Mouse (Mus musculus): ENCODE measurements around the gene Sympk.

Gene Sympk

DNA sequence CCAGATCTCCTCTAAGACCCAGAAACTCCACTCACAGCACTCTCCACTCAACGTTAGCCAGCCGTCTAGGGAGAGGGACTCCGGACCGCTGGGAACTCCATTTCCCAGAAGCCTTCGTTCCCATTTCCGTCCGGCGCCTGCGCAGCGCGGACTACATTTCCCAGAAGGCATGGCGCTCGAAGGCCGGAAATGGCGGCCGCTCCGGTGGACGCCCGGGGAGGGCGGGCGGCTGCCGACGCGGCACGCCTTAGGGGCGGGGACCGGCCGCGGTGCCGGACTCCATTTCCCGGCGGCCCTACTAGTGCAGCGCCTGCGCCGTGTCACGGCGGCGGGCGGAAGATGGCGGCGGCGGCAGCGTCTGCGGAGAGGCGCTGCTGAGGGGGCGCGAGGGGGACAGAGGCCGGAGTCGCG lies at the start of gene Sympk:
Sympk (plus strand) TSS at position 282 of the 411 bp plus-strand sequence.
- DNase-seq (ENCODE audit: low read depth, low spot score) = peak; percentile 96

DNA sequence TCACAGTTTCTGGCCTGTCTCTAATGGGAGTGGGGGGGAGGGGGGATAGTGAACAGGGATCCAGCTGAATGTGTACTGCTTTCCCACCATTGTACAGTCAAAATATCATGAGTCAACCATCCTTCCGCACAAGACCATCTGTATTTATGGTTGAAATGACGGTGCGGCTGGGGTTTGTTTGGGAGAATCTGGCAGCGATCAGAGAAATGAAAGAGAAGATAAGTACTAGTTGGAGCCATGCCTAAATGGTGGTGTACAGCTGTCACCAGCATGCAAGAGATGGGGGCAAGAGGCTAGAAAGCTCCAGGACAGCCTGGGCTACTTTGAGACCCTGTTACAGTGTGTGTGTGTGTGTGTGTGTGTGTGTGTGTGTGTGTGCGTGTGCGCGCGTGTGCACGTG lies 45.8 kb upstream of the Sympk start:
- DNase-seq (ENCODE audit: low read depth, low spot score) = no peak

DNA sequence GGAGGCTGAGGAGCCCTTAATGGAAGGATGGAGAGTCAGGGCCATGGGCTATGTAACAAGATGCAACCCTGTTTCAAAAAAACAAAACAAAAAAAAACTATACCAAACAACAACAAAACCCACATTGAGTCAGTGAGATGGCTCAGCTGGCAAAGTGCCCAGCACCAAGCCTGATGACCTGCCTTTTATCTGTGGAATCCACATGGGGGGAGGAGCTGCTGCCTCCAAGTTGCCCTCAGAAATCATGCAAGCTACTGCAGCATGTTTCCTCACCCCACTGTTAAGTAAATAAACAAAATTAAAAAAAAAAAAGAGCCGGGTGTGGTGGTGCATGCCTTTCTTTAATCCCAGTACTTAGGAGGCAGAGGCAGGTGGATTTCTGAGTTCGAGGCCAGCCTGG lies 37.7 kb upstream of the Sympk start:
- no peak for DNase-seq (ENCODE audit: low read depth, low spot score)

DNA sequence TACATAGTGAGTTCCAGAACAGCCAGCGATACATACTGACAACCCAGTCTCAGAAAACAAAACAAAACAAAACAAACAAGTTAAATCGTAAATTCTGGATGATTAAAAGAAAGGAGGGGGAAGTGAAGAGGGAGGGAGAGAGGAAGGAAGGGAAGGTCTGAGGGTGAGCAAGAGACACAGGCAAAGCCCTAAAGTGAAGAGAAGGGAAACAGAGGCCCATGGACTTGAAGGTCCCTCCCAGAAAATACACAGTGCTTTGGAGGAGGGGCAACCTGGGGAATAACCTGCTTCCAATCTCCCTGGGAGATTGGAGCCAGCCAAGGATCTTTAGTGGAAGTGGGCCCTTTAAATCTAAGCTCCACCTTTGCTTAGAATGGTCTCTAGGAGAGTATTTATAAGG lies 37.1 kb upstream of the Sympk start, which contains the start of gene Nanos2:
Nanos2 (plus strand) TSS at position 301 of the 400 bp plus-strand sequence.
- DNase-seq (ENCODE audit: low read depth, low spot score) = no peak

DNA sequence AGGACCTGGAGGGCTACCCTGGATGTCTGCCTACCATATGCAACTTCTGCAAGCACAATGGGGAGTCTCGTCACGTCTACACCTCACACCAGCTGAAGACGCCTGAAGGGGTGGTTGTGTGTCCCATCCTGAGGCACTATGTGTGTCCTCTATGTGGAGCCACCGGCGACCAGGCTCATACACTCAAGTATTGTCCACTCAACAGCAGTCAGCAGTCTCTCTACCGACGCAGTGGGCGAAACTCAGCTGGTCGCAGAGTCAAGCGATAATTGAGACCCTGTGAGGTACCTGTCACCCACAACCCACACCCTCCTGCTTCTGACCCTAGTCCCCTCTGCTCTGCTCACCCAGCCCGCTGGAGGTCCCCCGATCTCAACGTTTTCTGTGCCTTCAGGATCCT lies 36.4 kb upstream of the Sympk start:
- no peak for DNase-seq (ENCODE audit: low read depth, low spot score)

DNA sequence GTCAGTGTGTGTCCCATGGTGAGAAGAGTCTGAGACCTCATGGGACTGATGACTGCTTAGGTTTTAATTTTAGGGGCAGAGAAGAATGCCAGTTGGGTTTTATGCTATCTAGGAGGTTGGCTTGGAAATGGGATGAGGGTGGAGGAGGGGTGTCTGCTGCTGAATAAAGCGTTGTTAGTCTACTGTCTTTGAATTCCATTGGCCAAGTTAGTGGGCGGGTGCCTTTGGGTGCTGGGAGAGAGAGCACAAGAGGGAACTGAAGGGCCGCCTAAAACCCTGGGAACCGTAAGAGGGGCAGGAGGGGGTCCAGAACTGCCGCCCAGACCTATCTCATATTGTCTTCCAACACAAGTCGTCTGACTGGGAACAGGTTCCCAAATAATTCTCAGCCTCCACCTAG lies 35.4 kb upstream of the Sympk start:
- no peak for DNase-seq (ENCODE audit: low read depth, low spot score)

DNA sequence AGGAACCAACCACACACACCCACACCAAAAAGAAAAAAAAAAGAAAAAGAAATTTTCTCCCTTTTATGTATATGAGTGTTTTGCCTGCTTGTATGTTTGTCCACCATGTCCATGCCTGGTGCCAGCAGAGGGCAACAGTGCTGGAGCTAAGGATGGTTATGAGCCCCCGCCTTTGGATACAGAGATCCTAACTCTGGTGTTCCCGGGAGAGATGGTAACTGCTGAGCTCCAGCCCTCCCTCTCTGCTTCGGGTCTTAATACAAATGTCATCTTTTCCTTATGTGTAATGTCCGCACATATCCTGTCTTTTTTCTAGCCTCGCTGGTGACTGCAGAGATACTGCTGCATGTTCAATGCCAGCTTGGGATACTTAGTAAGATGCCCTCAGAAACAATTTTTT lies 34.2 kb upstream of the Sympk start:
- no peak for DNase-seq (ENCODE audit: low read depth, low spot score)

DNA sequence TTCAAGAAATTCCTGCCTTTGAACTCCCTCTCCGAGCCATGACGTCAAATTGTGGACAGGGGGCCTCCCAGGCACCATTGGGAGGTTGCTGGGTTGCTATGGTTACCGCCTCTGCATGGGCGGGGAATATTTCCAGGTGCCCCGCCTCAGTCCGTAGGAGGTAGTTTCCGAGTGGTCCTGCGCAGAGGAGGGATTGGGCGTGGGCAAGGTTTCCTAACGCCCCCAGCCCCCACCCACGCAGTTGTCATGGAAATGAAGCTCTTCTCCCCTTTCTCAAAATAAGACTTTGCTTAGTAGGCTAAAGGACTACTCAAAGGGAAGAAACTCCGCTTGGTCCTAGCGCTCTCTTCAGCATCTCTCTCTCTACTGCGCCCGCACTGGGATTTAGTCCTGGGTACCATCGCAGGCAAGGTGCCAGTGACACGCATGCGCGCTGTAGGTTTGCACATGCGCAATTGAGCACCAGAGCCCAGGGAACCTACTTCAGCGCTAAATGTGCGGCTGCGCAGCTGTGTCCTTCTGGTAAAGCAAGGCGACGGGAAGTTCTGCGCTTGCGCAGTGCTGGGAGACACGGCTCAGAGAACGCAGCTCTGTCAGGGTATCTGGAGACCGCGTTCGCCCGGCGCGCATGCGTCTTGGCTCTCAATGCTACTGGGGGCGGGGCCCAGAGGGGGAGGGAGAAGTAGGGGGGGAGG lies 33.4 kb upstream of the Sympk start, which contains the start of gene Mypop:
Mypop (plus strand) TSS at position 645 of the 695 bp plus-strand sequence.
- DNase-seq (ENCODE audit: low read depth, low spot score) = peak; percentile 100

DNA sequence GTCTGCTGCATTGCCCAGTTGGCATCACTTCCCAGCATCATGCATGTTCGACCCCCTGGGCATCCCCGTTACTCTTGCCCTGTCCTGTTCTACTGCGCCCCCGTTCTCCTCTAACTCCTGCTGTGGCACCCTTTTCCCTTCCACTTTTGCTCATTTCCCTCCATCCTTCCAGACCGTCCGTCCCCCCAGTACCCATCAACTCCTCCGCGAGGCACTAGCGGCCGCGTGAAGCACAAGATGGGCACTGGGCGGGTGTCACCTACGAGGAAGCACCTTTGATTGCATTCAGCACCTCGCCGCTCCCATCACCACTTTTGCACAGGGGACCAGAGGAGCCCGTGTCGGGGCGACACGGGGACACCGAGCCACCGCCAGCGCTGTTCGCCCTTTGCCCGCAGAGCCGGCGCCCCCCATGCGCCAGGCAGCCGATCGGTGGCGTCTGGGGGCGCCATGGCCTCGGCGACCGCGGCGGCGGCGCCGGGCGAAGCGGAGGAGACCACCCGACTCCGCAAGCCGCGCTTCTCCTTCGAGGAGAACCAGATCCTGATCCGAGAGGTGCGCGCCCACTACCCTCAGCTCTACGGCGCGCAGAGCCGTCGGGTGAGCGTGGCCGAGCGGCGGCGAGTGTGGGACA lies 32.4 kb upstream of the Sympk start:
- peak; percentile 28 for DNase-seq (ENCODE audit: low read depth, low spot score)

DNA sequence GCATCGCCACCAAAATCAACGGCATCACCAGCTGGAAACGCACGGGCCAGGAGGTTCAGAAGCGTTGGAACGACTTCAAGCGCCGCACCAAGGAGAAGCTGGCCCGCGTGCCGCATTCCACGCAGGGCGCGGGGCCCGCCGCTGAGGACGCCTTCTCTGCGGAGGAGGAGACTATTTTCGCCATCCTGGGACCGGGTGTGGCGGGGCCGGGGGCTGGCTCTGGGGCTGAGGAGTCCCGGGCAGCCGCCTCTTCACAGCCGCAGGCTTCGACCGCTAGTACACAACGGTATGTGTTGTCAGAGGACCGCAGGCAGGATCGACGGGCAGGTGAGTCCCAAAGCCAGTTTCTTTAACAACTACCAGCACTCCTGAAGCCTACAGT lies 31.9 kb upstream of the Sympk start:
- DNase-seq (ENCODE audit: low read depth, low spot score) = peak; percentile 39

DNA sequence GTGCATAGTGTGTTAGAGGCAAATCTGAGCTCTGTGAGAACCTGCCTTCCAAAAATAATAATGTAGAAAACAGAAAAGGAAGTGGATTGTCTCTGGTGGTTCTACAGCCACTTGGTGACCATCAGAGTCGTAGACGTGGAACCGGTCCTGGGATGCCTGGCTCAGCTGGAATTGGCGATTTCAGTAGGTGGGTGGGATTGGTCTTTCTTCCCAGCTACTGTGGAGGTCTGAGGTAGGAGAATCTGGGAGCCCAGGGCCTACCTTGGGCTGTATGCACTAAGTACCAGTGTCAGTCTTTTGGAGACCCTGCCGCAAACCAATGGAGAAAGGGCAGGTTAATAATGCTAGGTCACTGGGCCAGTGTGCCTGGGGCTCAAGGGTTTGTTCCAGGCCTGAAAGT lies 31.1 kb upstream of the Sympk start:
- no peak for DNase-seq (ENCODE audit: low read depth, low spot score)

DNA sequence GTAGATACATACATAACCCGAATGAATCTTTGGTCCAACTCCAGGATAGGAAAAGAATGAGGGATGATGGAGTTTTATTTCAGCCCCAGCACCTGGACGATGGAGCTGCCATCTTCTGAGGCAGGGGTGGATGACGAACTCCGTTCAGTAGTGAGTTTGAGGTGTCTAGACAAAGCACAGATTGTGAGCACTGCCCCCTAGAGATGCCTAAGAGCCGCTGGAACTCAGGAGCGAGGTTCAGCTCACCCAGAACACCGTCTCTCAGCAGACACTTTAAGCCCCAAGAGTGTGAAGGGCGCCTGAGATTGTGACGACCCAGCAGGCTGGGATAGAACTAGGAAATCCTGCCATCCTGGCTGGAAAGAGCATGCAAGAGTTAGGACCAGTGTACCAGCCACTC lies 25.3 kb upstream of the Sympk start:
- peak; percentile 40 for DNase-seq (ENCODE audit: low read depth, low spot score)

DNA sequence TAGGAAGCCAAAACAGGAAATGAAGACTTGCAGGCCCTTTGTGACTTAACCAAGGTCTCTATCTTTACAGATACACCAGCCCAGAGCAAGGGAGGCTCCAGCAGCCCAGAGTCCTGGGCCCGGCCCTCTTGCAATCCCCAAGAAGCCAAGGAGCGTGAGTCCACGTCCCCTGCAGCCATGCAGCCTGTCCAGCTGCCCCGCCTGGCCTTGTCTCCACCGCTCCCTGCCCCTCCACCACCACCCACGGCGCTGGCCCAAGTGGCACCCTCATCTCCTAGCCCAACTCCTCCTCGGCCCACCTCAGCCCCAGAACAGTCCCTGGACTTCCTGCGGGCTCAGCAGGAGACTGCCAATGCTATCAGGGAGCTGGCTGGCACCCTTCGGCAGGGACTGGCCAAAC lies 23.8 kb upstream of the Sympk start:
- DNase-seq (ENCODE audit: low read depth, low spot score) = no peak

DNA sequence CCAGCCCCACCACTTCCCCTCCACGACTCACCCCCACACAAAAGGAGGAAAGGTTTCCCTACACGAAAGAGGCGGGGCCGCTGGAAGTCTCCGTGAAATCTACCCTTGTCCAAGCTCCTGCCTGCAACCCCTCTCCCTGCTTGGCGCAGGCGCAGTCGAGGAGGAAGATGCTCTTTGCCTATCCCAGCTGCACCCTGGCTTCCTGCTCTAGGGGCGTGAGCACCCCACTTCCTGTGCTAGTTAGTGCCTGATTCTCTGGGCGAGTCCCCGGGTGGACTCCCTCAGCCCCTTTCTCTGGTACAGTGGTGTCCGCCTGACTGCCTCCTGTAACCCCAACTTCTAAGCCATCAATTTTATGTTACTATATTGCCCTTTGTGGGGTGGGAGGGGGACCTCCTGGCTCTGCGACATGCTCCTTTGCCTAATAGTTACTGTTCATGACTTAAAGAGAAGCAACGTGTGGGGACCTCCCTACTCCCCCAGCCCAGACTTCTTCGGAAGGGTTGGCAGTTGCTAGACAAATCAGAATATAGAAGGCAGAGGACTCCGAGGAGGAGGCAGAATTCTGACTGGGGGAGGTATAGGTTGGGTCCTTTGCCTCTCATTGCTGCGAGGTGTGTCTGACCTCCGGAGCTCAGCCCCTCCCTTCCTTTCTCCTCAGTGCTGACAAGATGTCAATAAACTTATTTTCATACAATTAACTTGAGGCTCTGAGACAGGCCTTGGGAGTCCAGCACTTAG lies 22.9 kb upstream of the Sympk start:
- peak; percentile 89 for DNase-seq (ENCODE audit: low read depth, low spot score)

DNA sequence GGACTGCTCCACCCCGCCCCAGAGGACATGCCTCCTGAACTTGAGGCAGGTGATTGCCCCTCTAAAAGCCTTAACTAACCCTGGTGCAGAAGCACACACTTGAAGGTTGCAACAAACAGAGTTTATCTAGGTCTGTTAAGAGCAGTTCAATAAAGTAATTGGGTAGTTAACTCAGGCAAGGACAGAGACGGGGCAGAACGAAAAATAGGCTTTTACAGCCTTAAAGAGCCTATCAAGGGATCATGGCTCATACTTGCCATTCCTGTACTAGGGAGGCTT lies 22.4 kb upstream of the Sympk start:
- DNase-seq (ENCODE audit: low read depth, low spot score) = no peak

DNA sequence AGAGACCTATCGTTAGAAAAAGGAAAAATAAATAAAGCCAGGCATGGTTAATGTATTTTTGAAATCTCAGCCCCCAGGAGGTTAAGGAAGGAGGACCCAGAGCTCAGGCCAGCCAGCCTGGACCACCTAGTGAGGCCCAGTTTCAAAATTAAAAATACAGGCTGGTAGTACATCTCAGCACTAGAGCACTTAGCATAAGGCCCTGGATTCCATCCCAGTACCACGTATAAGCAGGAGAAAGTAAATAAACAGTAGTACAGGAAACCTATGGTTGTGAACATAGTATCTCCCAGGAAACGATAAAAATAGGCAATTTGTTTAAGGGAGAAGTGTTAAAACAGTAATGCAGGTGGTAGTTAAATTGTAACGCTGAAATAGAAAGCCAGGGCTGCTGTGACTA lies 22.1 kb upstream of the Sympk start:
- no peak for DNase-seq (ENCODE audit: low read depth, low spot score)

DNA sequence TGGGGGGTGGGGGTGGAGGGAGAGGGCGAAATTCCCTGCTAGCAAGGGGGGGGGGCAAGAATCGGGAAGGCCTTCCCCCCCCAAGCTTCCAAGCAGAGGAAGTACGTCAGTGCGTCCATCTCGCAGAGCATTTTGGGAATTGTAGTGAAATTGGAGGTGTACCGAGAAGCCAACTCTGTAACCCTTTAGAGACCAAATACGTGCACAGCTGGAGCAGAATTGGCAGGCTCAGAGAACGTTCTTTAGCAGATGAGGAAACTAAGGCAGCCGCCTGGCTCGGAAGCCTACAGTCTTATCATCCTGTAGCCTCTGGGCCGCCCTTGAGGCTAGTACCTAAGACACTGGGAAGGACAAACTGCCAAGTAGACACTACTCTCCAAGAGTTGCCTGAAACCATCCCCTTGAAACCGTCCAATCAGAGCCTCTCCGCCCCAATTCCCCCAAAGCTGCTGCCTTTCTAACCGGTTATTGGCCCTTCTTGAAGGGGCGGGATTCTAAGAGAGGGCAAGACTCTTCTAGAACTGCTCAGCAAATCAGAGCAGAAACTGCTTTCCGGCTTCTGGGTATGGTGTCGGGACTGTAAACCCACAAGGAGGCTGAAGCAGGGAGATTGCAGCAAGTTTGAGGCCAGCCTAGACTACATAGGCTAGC lies 21.2 kb upstream of the Sympk start:
- peak; percentile 98 for DNase-seq (ENCODE audit: low read depth, low spot score)

DNA sequence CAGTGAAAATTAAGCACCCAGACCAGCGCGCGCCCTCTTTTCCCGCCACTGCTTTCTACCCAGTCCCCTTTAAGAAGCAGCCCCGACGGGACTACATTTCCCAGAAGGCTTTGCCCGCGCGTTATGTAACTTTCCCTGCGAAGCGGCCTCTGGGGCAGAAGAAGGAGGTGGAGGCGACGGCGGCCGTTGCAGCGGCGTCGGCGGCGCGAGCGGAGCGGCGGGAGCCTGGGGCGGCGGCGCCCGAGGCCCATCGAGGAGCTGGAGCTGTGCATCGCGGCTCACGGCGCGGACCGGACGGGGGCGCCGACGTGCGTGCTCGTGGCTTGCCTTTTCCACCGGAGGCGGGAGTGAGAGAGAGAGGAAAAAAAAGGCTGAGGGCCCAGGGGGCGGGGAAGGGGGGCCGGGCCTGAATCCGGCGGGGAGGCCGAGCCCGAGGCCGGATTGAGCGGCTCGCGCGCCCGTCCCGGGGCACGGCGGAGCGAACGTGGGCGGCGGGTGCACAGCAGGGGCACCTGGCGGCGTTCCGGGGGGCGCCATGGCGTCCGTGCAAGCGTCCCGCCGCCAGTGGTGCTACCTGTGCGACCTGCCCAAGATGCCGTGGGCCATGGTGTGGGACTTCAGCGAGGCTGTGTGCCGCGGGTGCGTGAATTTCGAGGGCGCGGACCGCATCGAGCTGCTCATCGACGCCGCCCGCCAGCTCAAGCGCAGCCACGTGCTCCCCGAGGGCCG lies 20.1 kb upstream of the Sympk start, which contains the start of gene Irf2bp1:
Irf2bp1 (plus strand) TSS at position 143 of the 729 bp plus-strand sequence.
- peak; percentile 96 for DNase-seq (ENCODE audit: low read depth, low spot score)

DNA sequence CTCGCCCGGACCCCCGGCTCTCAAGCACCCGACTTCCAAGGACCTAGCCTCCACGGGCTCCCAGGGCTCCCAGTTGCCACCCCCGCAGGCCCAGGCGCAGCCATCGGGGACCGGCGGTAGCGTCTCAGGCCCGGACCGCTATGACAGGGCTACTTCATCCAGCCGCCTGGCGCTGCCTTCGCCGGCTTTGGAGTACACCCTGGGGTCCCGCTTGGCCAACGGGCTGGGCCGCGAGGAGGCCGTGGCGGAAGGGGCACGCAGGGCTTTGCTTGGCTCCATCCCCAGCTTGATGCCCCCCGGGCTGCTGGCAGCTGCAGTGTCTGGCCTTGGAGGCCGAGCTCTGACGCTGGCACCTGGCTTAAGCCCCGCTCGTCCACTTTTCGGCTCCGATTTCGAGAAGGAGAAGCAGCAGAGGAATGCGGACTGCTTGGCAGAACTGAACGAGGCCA lies 19.5 kb upstream of the Sympk start:
- peak; percentile 54 for DNase-seq (ENCODE audit: low read depth, low spot score)

DNA sequence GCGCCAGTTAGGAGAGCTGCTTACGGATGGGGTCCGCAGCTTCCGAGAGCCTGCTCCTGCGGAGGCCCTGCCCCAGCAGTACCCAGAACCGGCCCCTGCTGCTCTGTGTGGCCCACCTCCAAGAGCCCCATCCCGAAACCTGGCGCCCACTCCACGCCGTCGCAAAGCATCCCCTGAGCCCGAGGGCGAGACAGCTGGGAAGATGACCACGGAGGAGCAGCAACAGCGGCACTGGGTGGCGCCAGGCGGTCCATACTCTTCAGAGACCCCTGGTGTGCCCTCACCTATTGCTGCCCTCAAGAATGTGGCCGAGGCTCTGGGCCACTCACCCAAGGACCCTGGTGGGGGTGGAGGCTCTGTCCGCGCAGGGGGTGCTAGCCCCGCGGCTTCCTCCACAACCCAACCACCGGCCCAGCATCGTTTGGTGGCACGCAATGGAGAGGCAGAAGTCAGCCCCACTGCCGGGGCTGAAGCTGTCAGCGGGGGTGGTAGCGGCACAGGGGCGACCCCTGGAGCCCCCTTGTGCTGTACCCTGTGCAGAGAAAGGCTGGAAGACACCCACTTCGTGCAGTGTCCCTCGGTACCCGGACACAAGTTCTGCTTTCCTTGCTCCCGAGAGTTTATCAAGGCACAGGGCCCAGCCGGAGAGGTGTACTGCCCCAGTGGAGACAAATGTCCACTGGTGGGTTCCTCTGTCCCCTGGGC lies 18.6 kb upstream of the Sympk start:
- no peak for DNase-seq (ENCODE audit: low read depth, low spot score)

DNA sequence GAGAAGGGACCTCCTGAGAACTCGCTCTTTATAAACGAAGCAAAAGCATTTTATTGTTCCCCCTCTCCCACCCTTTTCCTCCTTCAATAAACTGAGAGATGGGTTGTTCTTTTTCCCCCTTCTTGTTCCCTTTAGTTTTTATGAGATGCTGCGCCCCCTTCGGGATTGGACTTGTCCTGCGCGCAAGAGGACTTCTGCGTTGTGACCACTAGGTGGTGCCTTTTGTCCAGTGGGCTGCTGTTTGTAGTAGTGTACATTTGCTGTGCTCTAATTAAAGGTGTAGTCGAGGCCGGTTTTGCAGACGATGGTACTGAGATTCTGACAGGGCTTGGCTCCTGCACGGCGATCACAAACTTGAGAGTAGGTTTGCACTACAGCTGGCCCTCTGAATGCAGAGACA lies 17.7 kb upstream of the Sympk start:
- peak; percentile 90 for DNase-seq (ENCODE audit: low read depth, low spot score)

All from R1 (cell line).